Mouse (Mus musculus) brain, adult 2 months (tissue): ENCODE results near the gene Ehd3.

Experiments
- DNase-seq: peaks from one replicate; pipeline ENCODE4 v3.0.0; 2011; ENCODE audit warnings: low read depth, low spot score

Gene Ehd3

DNA sequence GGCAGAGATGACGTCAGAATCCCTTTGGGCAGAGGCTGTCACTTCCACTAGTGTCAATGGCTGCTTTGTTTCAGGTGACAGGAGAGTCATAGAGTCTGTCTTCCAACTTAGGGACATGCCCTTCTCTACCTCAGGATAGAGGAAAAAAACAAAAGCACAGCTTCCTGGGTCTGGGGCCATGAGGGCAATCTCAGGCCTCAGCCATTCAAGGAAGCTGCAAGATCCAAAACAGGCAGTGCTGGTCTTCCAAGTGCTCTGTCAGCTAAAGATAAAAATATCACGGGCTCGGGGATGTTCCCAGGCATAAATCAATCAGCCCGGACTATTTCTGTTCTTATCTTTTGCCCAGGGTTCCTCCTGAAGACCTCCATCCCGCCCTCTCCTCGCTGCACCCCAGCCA lies 77.4 kb downstream of the Ehd3 start:
- no peak for DNase-seq
